Mouse (Mus musculus) fibroblast of lung, adult 2 months (primary cell): ENCODE measurements around the gene Camsap2.

ENCODE experiments used
- DNase-seq: peaks from one replicate; pipeline ENCODE4 v3.0.0-alpha.2; 2011; ENCODE audit warnings: low read depth

The Camsap2 gene

GRCm38 (mm10) chr1:136345454-136346372 is at the start of gene Camsap2:
Gene Camsap2 (minus strand): TSS chr1:136346104.
- DNase-seq = peak; percentile 70

DNA sequence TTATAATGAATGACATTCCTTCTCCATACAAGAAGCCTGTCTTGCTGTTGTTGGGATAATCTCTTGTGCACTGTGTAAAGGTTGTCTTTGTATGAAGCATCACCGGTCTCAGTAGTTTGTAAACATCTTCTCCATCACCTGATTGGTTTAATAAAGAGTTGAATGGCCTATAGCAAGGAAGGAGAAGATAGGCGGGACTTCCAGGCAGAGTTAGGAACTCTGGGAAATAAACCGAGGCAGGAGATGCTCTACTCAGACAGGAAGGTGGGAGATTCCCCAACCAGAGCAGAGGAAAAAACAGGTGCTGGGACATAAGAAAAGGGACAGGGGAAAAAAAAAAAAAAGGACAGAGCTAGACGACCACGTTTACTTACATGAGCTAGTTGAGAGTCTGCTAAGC is 49.2 kb upstream of the Camsap2 start:
- no peak for DNase-seq

GRCm38 (mm10) chr1:136394506-136394905 is 48.6 kb upstream of the Camsap2 start:
- DNase-seq = no peak

DNA sequence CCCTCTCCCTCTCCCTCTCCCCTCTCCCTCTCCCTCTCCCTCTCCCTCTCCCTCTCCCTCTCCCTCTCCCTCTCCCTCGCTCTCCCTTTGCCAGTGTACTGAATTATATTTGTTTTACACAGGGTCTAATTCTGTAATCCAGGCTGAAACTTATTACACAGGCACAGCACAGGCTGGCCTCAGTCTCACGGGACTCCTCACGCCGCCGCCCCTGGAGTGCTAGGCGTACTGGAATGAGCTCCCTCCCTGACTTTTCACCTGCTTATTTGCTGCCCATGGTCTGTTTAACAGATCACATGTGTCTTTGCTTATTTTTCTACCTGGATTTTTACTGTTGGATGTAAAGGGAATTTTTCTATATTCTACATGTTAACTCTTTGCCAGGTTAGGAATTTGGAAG is 41.0 kb upstream of the Camsap2 start:
- DNase-seq = no peak

DNA sequence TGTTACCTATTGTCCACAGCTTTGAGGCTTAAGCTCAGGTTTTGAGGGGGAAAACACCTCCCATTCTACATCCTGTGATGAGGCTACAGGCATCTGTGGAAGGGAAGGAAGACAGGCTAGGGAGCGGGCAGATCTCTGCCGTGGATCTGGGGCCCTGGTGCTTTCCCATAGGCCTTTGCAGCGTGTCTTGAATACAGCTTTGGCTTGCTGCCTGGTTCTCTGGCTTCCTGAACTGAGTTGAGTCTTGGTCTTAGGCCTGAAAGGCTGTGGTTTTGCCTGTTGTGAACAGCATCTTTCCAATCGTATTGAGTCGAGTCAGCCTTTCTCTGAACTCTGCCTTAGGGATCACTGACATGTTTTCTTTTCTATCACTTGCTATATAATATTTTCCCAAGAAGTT is 35.7 kb upstream of the Camsap2 start:
- peak; percentile 33 for DNase-seq

- no peak for DNase-seq
Observed at GRCm38 (mm10) chr1:136381169-136381568, 35.3 kb upstream of the Camsap2 start.

GRCm38 (mm10) chr1:136380606-136381005 is 34.7 kb upstream of the Camsap2 start:
- DNase-seq = no peak

GRCm38 (mm10) chr1:136380161-136380560 is 34.3 kb upstream of the Camsap2 start:
- no peak for DNase-seq

DNA sequence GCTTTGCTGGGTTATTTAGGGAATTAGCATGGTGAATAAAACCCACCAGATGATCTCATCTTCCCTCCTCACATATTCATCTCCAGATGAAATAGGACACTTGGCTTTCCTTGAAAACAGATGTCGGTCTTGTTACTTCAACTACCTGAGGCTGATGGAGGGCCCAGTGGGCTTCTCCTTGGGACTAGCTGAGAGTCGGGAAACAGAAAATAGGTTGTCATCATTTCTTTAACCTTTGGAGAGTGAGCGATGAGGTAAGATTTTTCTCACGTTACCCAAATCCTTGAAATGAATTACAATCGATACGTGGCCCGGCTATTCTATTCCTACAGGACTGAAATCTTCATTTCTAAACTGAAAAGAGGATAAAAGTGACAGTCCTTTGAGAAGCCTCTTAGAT is 33.4 kb upstream of the Camsap2 start:
- DNase-seq = no peak

DNA sequence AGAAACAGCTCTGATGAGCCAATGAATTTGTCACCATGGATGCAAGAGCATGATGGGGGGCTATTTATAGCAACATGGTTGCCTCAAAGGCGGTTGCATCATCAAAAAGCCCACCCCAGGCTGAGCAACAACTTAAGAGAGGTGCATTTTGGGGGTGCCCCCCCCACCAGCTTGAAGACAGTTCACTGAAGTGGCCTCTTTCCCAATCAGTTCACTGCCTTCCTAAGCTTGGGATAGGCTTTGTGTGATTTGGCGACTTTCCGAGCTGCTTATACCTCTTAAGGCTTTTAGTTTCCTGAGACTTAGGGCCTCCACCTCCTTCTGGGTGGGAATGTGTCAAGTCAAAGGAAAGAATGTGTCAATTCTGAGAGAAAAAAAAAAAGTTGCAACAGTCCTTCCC is 20.1 kb upstream of the Camsap2 start:
- peak; percentile 42 for DNase-seq

DNA sequence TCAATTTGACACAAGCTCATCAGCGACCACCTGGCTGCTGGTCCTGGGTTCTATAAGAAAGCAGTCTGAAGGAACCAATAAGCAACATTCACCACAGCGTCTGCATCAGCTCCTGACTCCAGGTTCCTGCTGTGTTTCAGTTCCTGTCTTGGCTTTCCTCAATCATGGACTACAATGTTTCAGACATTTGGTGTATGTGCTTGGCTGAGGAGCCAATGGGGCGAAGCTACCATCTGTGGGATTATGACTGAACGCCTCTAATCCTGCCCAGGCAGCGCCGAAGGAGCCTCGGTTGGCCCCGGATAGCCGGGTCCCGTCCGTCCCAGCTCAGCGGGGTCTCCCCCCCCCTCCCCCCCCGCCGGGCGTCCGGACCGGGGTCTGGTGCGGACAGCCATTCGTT is 18.8 kb upstream of the Camsap2 start:
- no peak for DNase-seq

DNA sequence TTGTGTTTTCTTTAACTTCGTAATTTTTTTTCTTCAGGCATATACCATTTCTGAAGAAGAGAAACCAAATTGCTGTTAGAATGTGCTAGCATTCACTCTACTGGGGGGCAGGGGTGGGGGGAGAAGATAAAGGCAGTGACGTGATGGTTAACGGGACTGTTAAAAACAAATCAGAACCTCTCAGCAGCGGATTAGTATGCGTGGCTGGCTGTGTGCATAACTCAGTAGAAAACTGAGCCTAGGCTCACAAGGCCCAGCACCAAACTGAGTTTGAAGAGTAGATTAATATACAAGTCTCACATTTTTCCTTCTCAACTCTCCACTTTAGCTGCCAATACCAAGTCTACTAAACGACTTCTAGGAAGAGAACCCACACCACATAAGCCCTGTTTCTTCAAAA is 17.1 kb upstream of the Camsap2 start:
- no peak for DNase-seq

GRCm38 (mm10) chr1:136362567-136362966 is 16.7 kb upstream of the Camsap2 start:
- DNase-seq = peak; percentile 50

DNA sequence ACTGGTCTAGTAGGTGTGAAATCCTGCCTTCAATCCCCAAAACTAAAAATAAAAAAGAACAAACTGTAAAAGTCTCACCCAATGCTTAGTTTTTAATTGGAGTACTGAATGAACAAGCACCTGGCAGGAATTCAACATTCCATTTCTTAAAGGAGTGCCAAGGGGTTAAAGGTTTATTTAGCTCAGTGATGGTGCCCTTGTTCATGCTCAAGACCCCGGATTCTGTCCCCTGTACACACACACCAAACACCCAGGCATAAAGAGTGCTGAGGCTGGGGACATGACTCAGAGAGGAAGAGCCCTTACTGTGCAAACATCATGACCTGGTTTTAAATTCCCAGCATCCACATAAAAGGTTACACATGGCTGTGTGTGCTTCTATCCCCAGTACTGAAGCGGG is 15.5 kb upstream of the Camsap2 start:
- no peak for DNase-seq

DNA sequence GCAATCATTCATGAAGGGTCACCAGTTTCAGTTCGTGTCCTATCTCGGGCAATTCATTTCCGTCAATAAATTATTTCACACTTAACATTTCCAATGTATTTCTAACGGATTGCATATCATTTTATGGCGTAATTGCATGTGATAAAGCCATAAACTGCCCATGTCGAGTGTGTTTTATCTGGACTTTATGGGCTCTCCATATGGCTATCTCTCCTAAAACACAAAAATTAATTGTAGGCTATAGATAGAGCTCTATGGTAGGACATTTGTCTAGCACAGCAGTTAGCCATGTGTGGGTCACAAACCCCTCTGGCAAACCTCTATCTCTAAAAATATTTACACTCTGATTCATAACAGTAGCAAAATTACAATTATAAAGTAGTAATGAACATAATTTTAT is 15.0 kb upstream of the Camsap2 start:
- no peak for DNase-seq

GRCm38 (mm10) chr1:136358841-136359360 is 13.0 kb upstream of the Camsap2 start:
- DNase-seq = no peak

DNA sequence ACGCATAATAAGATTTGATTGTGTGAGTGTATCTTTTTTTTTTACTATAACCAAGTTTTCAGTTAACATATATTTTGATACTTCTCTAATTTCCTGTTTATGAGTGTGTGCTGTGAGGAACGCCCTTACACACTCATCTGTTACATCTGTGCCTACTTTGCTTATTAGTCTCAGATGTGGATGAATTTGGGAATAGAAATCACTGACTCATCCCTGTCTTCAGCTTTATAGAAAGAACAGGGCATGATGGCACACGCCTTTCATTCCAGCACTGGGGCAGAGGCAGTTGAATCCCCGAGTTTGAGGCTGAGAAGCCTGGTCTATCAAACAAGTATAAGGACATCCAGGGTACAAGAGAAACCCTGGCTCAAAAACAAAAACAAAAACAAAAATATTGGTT is 9.7 kb upstream of the Camsap2 start:
- no peak for DNase-seq

- DNase-seq = no peak
Observed at GRCm38 (mm10) chr1:136350699-136351200, 4.8 kb upstream of the Camsap2 start.

DNA sequence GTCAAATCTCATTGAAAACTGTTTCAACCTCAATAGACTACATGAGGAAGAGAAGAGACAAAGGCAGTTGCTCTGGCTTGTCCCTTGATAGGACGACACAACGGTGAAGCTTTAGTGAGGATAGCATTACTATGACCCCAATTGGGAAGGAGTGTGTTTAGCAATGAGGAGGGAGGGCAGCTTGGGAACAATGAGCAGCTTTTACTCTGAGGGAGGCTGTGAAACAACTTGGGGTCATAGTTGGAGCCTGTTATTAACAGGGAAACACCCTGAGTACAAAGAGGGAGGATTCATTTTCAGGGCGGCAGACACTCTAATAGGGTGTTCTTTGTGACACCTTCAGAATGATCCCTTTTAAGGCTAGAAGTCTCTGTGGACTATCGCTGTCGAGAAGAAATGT is 2.2 kb upstream of the Camsap2 start:
- no peak for DNase-seq

DNA sequence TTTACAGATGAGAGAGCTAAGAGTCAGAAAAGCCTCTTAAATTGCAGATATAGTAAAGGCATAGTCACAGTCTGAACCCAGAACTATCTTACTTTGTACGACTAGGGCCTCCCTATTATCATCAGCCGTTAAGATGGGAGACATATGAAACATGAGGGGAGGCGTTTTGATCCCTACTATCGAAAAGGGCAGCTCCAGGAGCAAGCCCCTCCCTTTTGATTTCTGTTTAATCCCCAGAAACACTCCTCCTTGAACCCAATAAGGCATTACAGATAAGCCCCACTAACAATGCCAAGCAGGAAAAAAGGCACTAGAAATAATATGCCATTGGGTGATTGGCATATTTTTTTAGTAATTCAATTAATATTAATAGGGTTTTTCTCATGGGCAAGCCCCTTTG is 1.2 kb upstream of the Camsap2 start:
- no peak for DNase-seq

DNA sequence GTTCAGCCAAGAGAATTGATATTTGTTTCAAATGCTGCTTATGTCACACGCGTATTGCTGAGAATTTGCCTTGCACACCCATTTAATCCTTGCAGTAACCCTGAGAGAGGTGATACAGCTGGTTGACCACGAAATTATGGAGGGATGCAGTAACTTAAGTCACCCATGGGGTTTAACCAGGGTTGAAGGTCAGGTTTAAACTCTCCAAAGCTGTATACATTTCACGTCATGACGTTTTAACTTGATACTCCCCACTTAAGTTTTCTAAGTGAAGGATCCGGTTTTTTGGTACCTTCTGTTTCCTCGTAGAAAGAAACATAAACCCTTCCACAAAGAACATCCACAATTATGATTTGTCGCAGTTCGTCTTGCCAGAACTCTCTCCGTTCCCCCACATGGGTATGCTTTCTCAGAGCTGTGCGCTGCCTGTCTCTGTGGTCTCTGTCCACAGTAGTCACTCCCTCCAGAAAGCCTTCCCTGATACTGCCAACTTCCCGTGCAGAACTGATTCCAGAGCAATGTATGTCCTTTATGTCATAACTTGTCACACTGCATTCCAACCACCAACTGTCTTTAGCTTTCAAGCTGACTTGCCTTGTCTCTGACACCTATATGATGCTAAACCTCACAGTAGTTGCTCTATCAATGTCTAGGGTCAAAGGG is 600 bp upstream of the Camsap2 start:
- DNase-seq = no peak

DNA sequence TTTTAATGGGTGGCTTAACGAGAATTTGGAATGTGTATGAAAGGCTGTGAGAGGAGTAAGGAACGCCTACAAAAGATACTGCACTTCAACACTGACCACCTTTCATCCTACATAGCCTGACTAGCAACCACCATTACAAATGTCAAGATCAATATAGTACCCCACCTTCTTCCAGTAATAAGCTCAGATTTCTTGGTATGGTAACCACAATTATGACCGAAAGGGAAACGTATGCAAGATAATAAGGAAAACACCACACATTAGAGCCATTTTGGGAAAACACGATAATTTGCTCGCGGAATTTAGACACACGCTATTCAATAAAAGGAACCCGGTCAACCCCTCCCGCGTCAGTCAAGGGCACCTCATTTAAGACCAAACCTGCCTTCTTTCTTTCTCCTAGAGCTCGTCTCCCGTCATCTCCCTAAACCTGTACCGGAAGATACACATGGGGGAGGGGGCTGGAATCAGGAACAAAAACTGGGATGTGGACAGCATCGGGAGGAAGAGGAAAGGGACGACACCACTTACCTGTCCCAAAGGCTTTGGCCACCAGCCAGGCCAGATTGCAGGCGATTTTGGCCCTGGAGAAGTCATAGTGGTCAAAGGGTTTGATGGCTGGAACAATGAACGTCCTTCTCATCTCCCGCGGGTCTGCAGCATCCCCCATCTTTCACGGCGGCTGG is 993 bp downstream of the Camsap2 start:
- no peak for DNase-seq
